Mouse (Mus musculus): ENCODE results near the gene Cldn16.

DNA sequence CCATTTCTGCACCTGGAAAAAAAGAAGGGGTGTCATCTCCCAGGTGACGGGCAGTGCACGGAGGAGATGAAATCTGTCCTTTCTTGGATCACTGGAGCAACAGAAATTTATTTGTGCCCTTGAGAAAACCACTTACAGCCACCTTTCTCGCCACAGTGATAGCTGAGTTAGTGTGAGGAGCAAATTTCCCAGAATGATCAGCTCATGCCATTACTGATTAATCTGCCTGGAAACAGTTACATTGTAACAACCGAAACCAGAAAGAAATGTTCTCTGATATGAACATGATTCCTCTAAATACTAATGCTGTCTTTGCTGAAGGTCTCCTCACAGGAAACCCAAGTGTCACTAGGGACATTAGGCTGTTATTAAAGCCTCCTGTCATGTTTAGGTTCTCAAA, 42.0 kb downstream of the Cldn16 start:
- TF ChIP-seq POLR2A (IDR thresholded peaks at IDR 0.05; ENCODE audit: insufficient read depth, low read depth, low read length) = no peak
- no peak for TF ChIP-seq CTCF (IDR thresholded peaks at IDR 0.05; ENCODE audit: insufficient read depth, low read depth, low read length)

All from olfactory bulb, adult 2 months (tissue).